Mouse (Mus musculus) left cerebral cortex, postnatal 10 days (tissue): Measurements from ENCODE around the gene Srp54a. TPM values are rescaled to one million over a fixed set of nuclear protein-coding genes. Genes with fewer than 3 reads are reported as not detected.
"Not testable (repeated sequence)": the region's sequence is repeated elsewhere in the genome, so short reads cannot be mapped to it uniquely, and the experiment has no call there.

Source experiments
- DNase-seq, 2 experiments: peaks; one replicate each; pipeline ENCODE4 v3.0.0; 2021 to 2022; ENCODE audit warnings: low spot score in 2 of 2, mixed read lengths in 1 of 2; ENCODE audit errors: extremely low spot score in 1 of 2
- intact Hi-C: fragments of 180-260 bp; cut with DNase I; formaldehyde crosslinking; loops from one replicate; pipeline ENCODE4 v1.15.1; 2025
- total RNA-seq, 2 experiments: library from RNA; stranded (reverse); gene quantifications; 2 replicates each; pipeline ENCODE4 v1.2.3; 2021

The Srp54a gene
- total RNA-seq, 2 experiments from 2014 or later, result 106 to 108 TPM

DNA sequence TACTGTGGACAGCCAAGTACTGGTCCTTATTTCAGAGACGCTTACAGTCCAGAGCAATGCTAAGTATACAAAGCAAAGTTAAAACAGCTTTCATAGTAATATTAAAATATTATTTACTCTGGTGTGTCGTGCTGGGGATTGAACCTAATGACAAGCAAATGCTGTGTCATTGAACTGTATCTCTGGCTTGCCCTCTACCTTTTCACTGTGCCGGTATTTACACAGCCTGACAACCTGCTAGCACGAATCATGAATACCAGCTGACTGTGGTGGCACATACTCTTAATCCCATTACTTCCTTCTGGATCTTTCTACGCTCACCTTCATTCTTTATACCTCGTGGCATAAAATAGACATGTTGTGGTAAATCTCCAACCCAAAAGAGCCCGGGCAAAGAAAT lies 12.1 kb downstream of the Srp54a start:
- intact Hi-C loops, result not testable (repeated sequence)

DNA sequence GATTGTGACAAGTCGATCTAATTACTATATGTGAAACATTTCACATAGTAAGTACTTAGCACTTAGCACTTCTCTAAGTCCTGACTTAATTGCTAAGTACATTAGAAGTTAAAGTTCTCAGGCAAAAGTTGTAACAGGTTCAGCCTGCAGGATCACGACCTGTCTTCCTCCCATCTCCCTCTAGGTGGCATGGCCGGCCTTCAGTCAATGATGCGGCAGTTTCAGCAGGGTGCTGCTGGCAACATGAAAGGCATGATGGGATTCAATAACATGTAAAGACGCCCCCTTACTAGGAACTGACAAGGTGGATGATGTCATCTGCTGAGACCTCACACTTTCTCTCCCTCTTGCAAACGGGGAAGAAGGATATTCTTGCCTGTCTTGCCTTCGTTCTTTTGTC lies 32.6 kb downstream of the Srp54a start:
- intact Hi-C loops, DNase-seq: not testable (repeated sequence)

More for the DNA sequence above, 12.1 kb downstream of the Srp54a start:
- not testable (repeated sequence) for DNase-seq

DNA sequence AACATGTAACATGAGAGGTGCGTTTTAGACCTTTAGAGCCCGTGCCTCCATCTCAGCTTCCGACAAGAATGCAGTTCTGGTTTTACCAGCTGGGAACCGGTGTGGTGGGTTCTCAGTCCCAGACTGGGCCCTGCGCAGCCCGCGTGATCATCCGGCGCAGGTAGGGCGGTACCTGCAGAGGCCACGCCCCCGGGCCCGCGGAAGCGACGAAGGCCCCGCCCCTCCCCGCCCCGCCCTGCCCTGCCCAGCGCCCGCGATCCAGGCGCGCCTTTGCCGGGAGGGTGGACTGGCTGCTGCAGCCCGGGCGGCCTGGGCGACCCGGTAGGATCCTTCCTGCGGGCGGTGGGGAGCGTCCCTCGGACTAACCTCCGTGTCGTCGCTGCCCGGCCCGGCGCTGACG lies 44.2 kb downstream of the Srp54a start, which contains the start of gene Fam177a:
Gene Fam177a, plus strand, starts transcription at position 228 of the 400 bp plus-strand sequence.
- DNase-seq, intact Hi-C loops: not testable (repeated sequence)

DNA sequence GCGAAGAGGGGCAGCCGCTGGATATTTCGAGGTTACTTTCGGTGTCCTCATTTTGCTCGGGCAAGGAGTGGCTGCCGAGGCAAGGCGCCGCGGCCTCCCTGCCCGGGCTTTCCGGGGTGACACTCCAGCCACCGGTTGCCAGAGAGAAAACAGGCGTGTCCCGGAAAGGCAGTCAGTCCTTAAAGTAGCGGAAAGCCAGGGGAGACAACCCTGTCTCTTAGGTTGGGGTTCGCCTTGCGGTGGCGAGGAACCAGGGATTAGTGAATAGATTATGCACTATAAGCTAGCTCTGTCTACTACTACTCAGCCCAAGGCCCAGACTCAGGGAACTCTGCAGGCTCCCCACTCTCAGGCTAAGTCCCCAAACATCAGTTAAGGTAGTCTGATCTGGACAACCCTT lies 44.7 kb downstream of the Srp54a start:
- intact Hi-C loops, DNase-seq: not testable (repeated sequence)

DNA sequence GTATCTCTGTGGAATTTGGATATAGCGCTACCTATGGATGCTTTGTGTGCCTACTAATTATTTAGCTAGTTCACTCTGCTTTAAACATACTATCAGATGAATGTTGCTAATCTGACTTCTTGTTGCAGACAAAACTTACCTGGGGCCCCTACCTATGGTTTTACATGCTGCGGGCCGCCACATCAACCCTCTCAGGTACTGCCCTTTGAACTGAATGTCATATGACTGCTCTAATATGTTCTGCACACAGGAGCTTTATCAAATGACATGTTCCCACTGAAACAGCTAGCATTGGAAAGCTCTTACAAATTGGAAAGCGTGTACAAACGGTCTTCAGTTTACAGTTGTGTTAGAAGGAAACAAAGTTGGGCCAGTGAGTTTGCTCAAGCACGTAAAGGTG lies 55.5 kb downstream of the Srp54a start:
- intact Hi-C loops, DNase-seq: not testable (repeated sequence)

DNA sequence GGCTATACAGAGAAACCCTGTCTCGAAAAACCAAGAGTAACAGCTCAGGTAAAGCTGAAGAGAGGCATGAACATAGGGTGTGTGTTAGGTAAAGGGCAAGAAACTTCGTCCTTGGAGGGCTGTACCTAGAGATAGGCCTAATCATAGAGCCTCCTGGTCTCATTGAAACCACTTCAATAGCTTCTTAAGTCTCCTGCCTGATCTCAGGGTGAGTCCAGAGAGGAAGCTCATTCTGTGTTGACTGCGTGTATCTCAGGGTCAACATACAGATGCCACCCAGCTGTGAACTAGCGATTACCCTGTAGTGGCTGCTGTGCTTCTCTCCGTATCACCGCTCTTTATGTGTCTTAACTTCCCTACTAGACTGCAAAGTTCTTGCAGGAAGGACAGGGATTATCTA lies 57.8 kb downstream of the Srp54a start:
- intact Hi-C loops, DNase-seq: not testable (repeated sequence)

DNA sequence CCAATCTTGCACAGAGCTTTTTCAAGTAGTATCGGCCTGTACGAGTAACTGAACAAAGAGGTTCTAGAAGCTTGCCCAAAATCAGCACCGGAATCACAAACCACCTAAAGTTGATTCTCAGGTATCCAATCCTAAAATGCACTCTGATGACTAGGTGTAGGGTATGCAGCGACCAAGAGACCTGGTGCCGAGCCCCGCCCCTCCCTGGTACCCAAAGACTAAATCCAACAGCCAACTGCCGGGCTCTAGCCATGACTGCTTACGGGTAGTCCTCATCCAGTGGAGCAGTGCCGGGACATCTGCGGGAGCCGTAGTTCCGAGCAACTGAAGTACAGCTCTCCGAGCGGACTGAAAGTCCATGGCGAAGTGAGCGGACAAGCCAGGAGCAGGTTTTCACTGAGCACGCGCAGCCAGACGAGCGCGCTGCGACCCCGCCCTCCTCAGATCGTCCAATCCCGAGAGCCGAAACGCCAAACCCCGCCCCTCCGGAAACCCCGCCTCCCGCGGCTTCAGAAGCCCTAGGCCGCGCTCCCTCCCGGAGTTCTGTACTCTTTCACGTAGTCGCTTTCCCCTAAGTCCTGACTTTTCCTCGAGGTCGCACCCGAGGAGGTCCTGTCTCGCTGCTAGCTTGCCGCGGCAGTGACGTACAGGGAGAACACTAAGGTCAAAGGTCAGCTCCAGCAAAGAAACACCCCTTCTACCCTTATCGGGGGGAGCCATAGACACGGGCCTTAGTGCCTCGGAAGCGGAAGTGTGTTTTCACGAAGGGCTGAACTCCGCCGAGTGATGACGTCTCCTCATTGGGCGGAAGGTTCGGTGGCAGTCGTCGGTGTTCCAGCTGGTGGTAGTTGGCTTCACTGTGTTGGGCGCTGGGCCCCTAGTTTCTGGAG lies 74.7 kb downstream of the Srp54a start, which contains the start of gene Srp54b:
Gene Srp54b, plus strand, starts transcription at position 546 of the 890 bp plus-strand sequence.
- intact Hi-C loops, result not testable (repeated sequence)

DNA sequence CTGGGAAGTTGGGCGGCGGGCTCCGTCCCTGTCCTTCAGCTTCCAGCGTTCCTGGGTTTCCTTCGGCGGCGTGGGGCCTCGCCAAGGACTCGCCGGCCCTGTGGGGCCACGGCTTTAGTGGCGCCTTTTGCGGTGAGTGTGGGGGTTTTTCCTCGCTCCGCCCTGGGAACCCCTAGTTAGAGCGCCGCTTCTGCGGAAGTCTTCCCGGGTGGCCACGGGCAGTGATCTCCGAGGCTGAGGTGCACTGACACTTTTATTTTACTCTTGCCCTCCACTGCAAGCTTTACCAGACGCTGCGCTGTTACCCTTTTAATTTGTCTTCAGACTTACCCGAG lies 75.4 kb downstream of the Srp54a start:
- DNase-seq, intact Hi-C loops: not testable (repeated sequence)

More for the DNA sequence above, 74.7 kb downstream of the Srp54a start, which contains the start of gene Srp54b:
- DNase-seq, result not testable (repeated sequence)

Other genes starting within 250 kb of the Srp54a start
- 100 to 1,000 TPM; 191 to 195 TPM for gene Cfl2, start 217.4 kb upstream of the Srp54a start, total RNA-seq
- not detected for gene Gm20403, start 93.7 kb upstream of the Srp54a start, total RNA-seq
- gene Baz1a, start 65.9 kb upstream of the Srp54a start, total RNA-seq, result 1 to 10 TPM; 2.3 to 2.9 TPM
- 1 to 10 TPM; 8.6 to 9.4 TPM for gene 2700097O09Rik, start 152 bp upstream of the Srp54a start, total RNA-seq
- gene Fam177a, start 44.2 kb downstream of the Srp54a start, total RNA-seq, result 10 to 100 TPM; 22.3 to 38.5 TPM
- gene Srp54b, start 74.8 kb downstream of the Srp54a start, total RNA-seq, result 10 to 100 TPM; 52.9 to 59.1 TPM
- 10 to 100 TPM in 1 of 2 experiments, under 1 TPM in 1; 0.69 to 14.8 TPM for gene 1700047I17Rik2, start 119.3 kb downstream of the Srp54a start, total RNA-seq
- 10 to 100 TPM; 37.0 to 40.1 TPM for gene Srp54c, start 149.9 kb downstream of the Srp54a start, total RNA-seq
- gene 1110008L16Rik, start 219.3 kb downstream of the Srp54a start, total RNA-seq, result 1 to 10 TPM; 5.9 to 7.9 TPM
- 10 to 100 TPM; 12.6 to 14.7 TPM for gene Ppp2r3c, start 222.7 kb downstream of the Srp54a start, total RNA-seq